Mouse (Mus musculus) kidney, postnatal 25 days (tissue): ENCODE results near the gene Rapgef1.
A peak's percentile ranks its signal among the peaks of the same experiment; 100 is the strongest.

Source experiments
- DNase-seq, 2 experiments: peaks; one replicate each; pipeline ENCODE4 v3.0.0; 2021; ENCODE audit warnings: mixed read lengths in 2 of 2

Gene Rapgef1

GRCm38 (mm10) chr2:29675846-29676245, 56.3 kb downstream of the Rapgef1 start:
- DNase-seq: no peak

GRCm38 (mm10) chr2:29676513-29676912, 57.0 kb downstream of the Rapgef1 start:
- DNase-seq: no peak

GRCm38 (mm10) chr2:29677842-29678241, 58.3 kb downstream of the Rapgef1 start:
- peak in 1 of 2 experiments; percentile 71 for DNase-seq

- no peak for DNase-seq
These were observed 59.0 kb downstream of the Rapgef1 start for GRCm38 (mm10) chr2:29678524-29678923.

- DNase-seq: no peak
These were observed 60.4 kb downstream of the Rapgef1 start for GRCm38 (mm10) chr2:29679710-29680584.

- DNase-seq: no peak
These were observed 63.9 kb downstream of the Rapgef1 start for GRCm38 (mm10) chr2:29683261-29683999.

GRCm38 (mm10) chr2:29684498-29684897, 65.0 kb downstream of the Rapgef1 start:
- DNase-seq: no peak

- DNase-seq: no peak
These were observed 69.5 kb downstream of the Rapgef1 start for GRCm38 (mm10) chr2:29689014-29689413.

GRCm38 (mm10) chr2:29689495-29689894, 70.0 kb downstream of the Rapgef1 start:
- DNase-seq: no peak

GRCm38 (mm10) chr2:29691068-29691467, 71.5 kb downstream of the Rapgef1 start:
- no peak for DNase-seq

- DNase-seq: no peak
These were observed 72.0 kb downstream of the Rapgef1 start for GRCm38 (mm10) chr2:29691507-29691906.

GRCm38 (mm10) chr2:29692192-29692591, 72.7 kb downstream of the Rapgef1 start:
- DNase-seq: no peak

- DNase-seq: peak in 1 of 2 experiments; percentile 24
These were observed 76.8 kb downstream of the Rapgef1 start for GRCm38 (mm10) chr2:29696207-29696800.

GRCm38 (mm10) chr2:29698421-29699290, 79.1 kb downstream of the Rapgef1 start:
- no peak for DNase-seq

GRCm38 (mm10) chr2:29700898-29701297, 81.4 kb downstream of the Rapgef1 start:
- no peak for DNase-seq

GRCm38 (mm10) chr2:29701393-29701792, 81.9 kb downstream of the Rapgef1 start:
- DNase-seq: no peak

GRCm38 (mm10) chr2:29702189-29702588, 82.7 kb downstream of the Rapgef1 start:
- no peak for DNase-seq

GRCm38 (mm10) chr2:29703104-29704081, 83.9 kb downstream of the Rapgef1 start:
- DNase-seq: no peak

GRCm38 (mm10) chr2:29705493-29705892, 86.0 kb downstream of the Rapgef1 start:
- no peak for DNase-seq

GRCm38 (mm10) chr2:29706726-29707620, 87.5 kb downstream of the Rapgef1 start:
- no peak for DNase-seq
